Mouse (Mus musculus): Measurements from ENCODE around the gene Fstl4. TPM values are rescaled to one million over a fixed set of nuclear protein-coding genes. Genes with fewer than 3 reads are reported as not detected.

Gene Fstl4
- polyA plus RNA-seq, 2 experiments: 0.01 TPM; not detected in 1

- Histone ChIP-seq H3K9ac (replicated peaks) (no peak overlapping the region), H3K4me1 (replicated peaks; ENCODE audit: control insufficient read depth in 2 of 2, insufficient read depth in 2 of 2, low read length in 1 of 2) (no peaks in the 10 kb centered on the region), H3K4me2 (ENCODE audit: low read depth) (no peak overlapping the region), H3K27ac (no peak overlapping the region), H3K4me3 (ENCODE audit: insufficient read depth in 1 of 2, low read depth in 2 of 2, low read length in 2 of 2) (no peak overlapping the region), H3K36me3 (replicated peaks; ENCODE audit: control insufficient read depth, insufficient read depth, low read depth) (no peaks in the 10 kb centered on the region), H3K27me3 (ENCODE audit: control insufficient read depth, insufficient read depth, low read length) (no peaks in the 10 kb centered on the region), H3K9me3 (ENCODE audit: control insufficient read depth, low read length) (no peaks in the 10 kb centered on the region)
- 73% methylated on average over 12 of the region's 12 CpGs for WGBS (ENCODE audit: insufficient replicate concordance)
- DNase-seq (ENCODE audit: low read depth in 3 of 3, low spot score in 3 of 3) (no peak), ATAC-seq (ENCODE audit: insufficient read depth) (no peak)
- TF ChIP-seq EP300 (IDR thresholded peaks at IDR 0.05; ENCODE audit: low read depth) (no peak), CTCF (IDR thresholded peaks at IDR 0.05; ENCODE audit: low read depth) (no peak)
These were observed 67.3 kb downstream of the Fstl4 start for GRCm38 (mm10) chr11:52831631-52832310.

GRCm38 (mm10) chr11:52832311-52832675 is 67.9 kb downstream of the Fstl4 start:
- H3K9me3 ChIP-seq (ENCODE audit: control insufficient read depth, low read length): no peaks in the 10 kb centered on the region
- H3K9ac ChIP-seq (replicated peaks): no peak overlapping the region
- H3K4me1 ChIP-seq (replicated peaks; ENCODE audit: control insufficient read depth in 2 of 2, insufficient read depth in 2 of 2, low read length in 1 of 2): no peaks in the 10 kb centered on the region
- H3K4me3 ChIP-seq (ENCODE audit: insufficient read depth in 1 of 2, low read depth in 2 of 2, low read length in 2 of 2): no peak overlapping the region
- DNase-seq (ENCODE audit: low read depth in 3 of 3, low spot score in 3 of 3): no peak
- no peak for ATAC-seq (ENCODE audit: insufficient read depth)
- WGBS (ENCODE audit: insufficient replicate concordance): 81% methylated on average over 1 of the region's 1 CpGs
- H3K27me3 ChIP-seq (ENCODE audit: control insufficient read depth, insufficient read depth, low read length): no peaks in the 10 kb centered on the region
- TF ChIP-seq CTCF (IDR thresholded peaks at IDR 0.05; ENCODE audit: low read depth) (no peak), EP300 (IDR thresholded peaks at IDR 0.05; ENCODE audit: low read depth) (no peak)
- H3K27ac ChIP-seq: no peak overlapping the region
- H3K36me3 ChIP-seq (replicated peaks; ENCODE audit: control insufficient read depth, insufficient read depth, low read depth): no peaks in the 10 kb centered on the region
- no peak overlapping the region for H3K4me2 ChIP-seq (ENCODE audit: low read depth)

- TF ChIP-seq EP300 (IDR thresholded peaks at IDR 0.05; ENCODE audit: low read depth) (no peak), CTCF (IDR thresholded peaks at IDR 0.05; ENCODE audit: low read depth) (no peak)
These were observed 84.3 kb downstream of the Fstl4 start for GRCm38 (mm10) chr11:52848691-52849090.

GRCm38 (mm10) chr11:52850071-52850470 is 85.6 kb downstream of the Fstl4 start:
- H3K4me1 ChIP-seq (replicated peaks; ENCODE audit: control insufficient read depth in 2 of 2, insufficient read depth in 2 of 2, low read length in 1 of 2): no peaks in the 10 kb centered on the region
- H3K4me2 ChIP-seq (ENCODE audit: low read depth): no peak overlapping the region
- H3K4me3 ChIP-seq (ENCODE audit: insufficient read depth in 1 of 2, low read depth in 2 of 2, low read length in 2 of 2): no peak overlapping the region
- DNase-seq (ENCODE audit: low read depth in 3 of 3, low spot score in 3 of 3): no peak
- H3K9me3 ChIP-seq (ENCODE audit: control insufficient read depth, low read length): no peaks in the 10 kb centered on the region
- H3K27ac ChIP-seq: no peak overlapping the region
- WGBS (ENCODE audit: insufficient replicate concordance): 53% methylated on average over 3 of the region's 3 CpGs
- TF ChIP-seq EP300 (IDR thresholded peaks at IDR 0.05; ENCODE audit: low read depth) (no peak), CTCF (IDR thresholded peaks at IDR 0.05; ENCODE audit: low read depth) (no peak)
- no peaks in the 10 kb centered on the region for H3K27me3 ChIP-seq (ENCODE audit: control insufficient read depth, insufficient read depth, low read length)
- ATAC-seq (ENCODE audit: insufficient read depth): no peak
- no peaks in the 10 kb centered on the region for H3K36me3 ChIP-seq (replicated peaks; ENCODE audit: control insufficient read depth, insufficient read depth, low read depth)
- no peak overlapping the region for H3K9ac ChIP-seq (replicated peaks)

More at GRCm38 (mm10) chr11:52848691-52849090, 84.3 kb downstream of the Fstl4 start:
- H3K4me1 ChIP-seq (replicated peaks; ENCODE audit: control insufficient read depth in 2 of 2, insufficient read depth in 2 of 2, low read length in 1 of 2): no peaks in the 10 kb centered on the region
- ATAC-seq (ENCODE audit: insufficient read depth) (no peak), DNase-seq (ENCODE audit: low read depth in 3 of 3, low spot score in 3 of 3) (no peak)
- no peaks in the 10 kb centered on the region for H3K27me3 ChIP-seq (ENCODE audit: control insufficient read depth, insufficient read depth, low read length)
- H3K4me2 ChIP-seq (ENCODE audit: low read depth): no peak overlapping the region
- H3K36me3 ChIP-seq (replicated peaks; ENCODE audit: control insufficient read depth, insufficient read depth, low read depth): no peaks in the 10 kb centered on the region
- no peak overlapping the region for H3K4me3 ChIP-seq (ENCODE audit: insufficient read depth in 1 of 2, low read depth in 2 of 2, low read length in 2 of 2)
- no peaks in the 10 kb centered on the region for H3K9me3 ChIP-seq (ENCODE audit: control insufficient read depth, low read length)
- no peak overlapping the region for H3K27ac ChIP-seq
- WGBS (ENCODE audit: insufficient replicate concordance): 75% methylated on average over 2 of the region's 2 CpGs
- H3K9ac ChIP-seq (replicated peaks): no peak overlapping the region

DNA sequence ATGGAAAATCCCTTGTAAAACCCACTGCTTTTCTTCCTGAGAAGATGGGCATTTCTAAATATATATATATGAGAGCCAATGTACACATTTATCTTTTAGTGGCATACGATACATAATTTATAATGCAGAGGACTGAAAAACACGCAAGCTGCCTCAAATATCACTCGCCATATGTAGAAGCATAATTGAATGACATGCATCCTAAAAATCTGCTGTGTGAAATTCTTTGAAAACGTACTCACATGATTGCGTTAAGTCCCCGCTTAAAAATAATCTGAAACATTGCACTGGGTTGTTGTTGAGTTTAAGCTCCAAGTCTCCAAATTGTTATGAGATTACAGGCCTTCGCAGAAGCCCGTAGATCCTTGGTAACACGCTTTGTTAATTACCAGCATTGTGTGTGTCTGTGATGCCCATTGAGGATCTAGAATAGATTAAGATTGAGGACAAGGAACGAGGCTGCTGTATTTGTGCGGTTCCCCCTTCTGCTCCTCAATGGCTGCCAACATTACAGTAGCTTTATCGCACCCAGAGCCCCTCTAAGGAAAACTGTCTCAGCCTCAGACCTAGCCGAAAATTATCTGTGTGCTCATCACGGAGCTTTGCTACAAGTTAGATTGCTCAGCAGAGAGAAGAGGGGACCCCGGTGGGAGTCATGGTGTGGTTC is 108.5 kb downstream of the Fstl4 start:
- no peaks in the 10 kb centered on the region for H3K36me3 ChIP-seq (replicated peaks; ENCODE audit: control insufficient read depth, insufficient read depth, low read depth)
- TF ChIP-seq CTCF (IDR thresholded peaks at IDR 0.05; ENCODE audit: low read depth) (no peak), EP300 (IDR thresholded peaks at IDR 0.05; ENCODE audit: low read depth) (no peak)
- no peak for DNase-seq (ENCODE audit: low read depth in 3 of 3, low spot score in 3 of 3)
- no peak overlapping the region for H3K27ac ChIP-seq
- H3K4me3 ChIP-seq (ENCODE audit: insufficient read depth in 1 of 2, low read depth in 2 of 2, low read length in 2 of 2): no peak overlapping the region
- no peak overlapping the region for H3K4me2 ChIP-seq (ENCODE audit: low read depth)
- H3K9me3 ChIP-seq (ENCODE audit: control insufficient read depth, low read length): no peaks in the 10 kb centered on the region
- whole genome bisulfite sequencing (ENCODE audit: insufficient replicate concordance): 75% methylated on average over 15 of the region's 15 CpGs
- no peak for ATAC-seq (ENCODE audit: insufficient read depth)
- no peaks in the 10 kb centered on the region for H3K4me1 ChIP-seq (replicated peaks; ENCODE audit: control insufficient read depth in 2 of 2, insufficient read depth in 2 of 2, low read length in 1 of 2)
- no peaks in the 10 kb centered on the region for H3K27me3 ChIP-seq (ENCODE audit: control insufficient read depth, insufficient read depth, low read length)
- H3K9ac ChIP-seq (replicated peaks): no peak overlapping the region

Measured in liver, embryonic 14.5 days (tissue).